Mouse (Mus musculus) intestine, embryonic 15.5 days (tissue): ENCODE measurements around the gene 1810010D01Rik. TPM values are rescaled to one million over a fixed set of nuclear protein-coding genes. Genes with fewer than 3 reads are reported as not detected.

ENCODE experiments used
- polyA plus RNA-seq: library from polyadenylated mRNA; unstranded; fragments of >200 nt; fragmentation: Nextera tagmentation; extraction: Ambion mirVana; gene quantifications from 2 replicates; pipeline ENCODE4 v1.2.1, GENCODE M21; 2015

Gene 1810010D01Rik
- polyA plus RNA-seq, 1 experiment from 2014 or later = 0.59 TPM

Other genes starting within 250 kb of the 1810010D01Rik start
- gene Tpcn2, start 75.9 kb upstream of the 1810010D01Rik start, polyA plus RNA-seq = 8.8 and 9.8 TPM in 2 replicates
- gene Mrgprf, start 92.7 kb upstream of the 1810010D01Rik start, polyA plus RNA-seq = 1.8 and 2.1 TPM in 2 replicates
- gene Mrgprd, start 106.7 kb upstream of the 1810010D01Rik start, polyA plus RNA-seq = not detected in 2 replicates